Mouse (Mus musculus) heart, postnatal 14 days (tissue): ENCODE results near the gene Hprt. TPM values are rescaled to one million over a fixed set of nuclear protein-coding genes. Genes with fewer than 3 reads are reported as not detected.

Experiments used
- DNase-seq, 2 experiments: peaks; one replicate each; pipeline ENCODE4 v3.0.0; 2021 to 2022
- intact Hi-C: fragments of 180-260 bp; cut with DNase I; formaldehyde crosslinking; loops from one replicate; pipeline ENCODE4 v1.15.1; 2025
- total RNA-seq, 2 experiments: library from RNA; stranded (reverse); gene quantifications; 2 replicates each; pipeline ENCODE4 v1.2.3; 2021

Hprt gene
- total RNA-seq, 2 experiments from 2014 or later: 56.9 to 74.6 TPM

- no peak for DNase-seq
- intact Hi-C loops: no loop called here
Measured at GRCm38 (mm10) chrX:53038194-53038593, 50.3 kb downstream of the Hprt start.

- intact Hi-C loops: no loop called here
- no peak for DNase-seq
Measured at GRCm38 (mm10) chrX:53039651-53040050, 51.7 kb downstream of the Hprt start.

DNA sequence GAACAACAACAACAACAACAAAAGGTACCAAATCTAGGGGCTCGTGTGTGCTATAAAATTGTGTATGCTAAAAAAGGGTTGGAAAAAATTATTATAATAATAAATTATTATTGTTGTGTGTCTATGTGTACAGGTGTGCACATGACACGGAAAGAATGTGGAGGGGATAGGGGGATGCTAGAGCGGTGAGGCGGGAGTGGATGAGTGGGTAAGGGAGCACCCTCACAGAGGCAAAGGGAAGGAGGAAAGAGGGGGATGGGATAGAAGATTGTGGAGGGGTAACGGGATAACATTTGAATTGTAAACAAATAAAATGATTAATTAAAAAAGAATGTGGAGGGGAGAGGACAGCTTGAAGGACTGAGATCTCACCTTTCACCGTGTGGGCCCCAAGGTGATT is 52.2 kb downstream of the Hprt start:
- intact Hi-C loops: no loop called here
- no peak for DNase-seq

GRCm38 (mm10) chrX:53041006-53041405 is 53.1 kb downstream of the Hprt start:
- DNase-seq: no peak
- intact Hi-C loops: no loop called here

- intact Hi-C loops: no loop called here
- DNase-seq: peak; percentile 48 to 53
Measured at GRCm38 (mm10) chrX:53045187-53045903, 57.4 kb downstream of the Hprt start.

- no peak for DNase-seq
- intact Hi-C loops: no loop called here
Measured at GRCm38 (mm10) chrX:53046033-53046432, 58.1 kb downstream of the Hprt start.

DNA sequence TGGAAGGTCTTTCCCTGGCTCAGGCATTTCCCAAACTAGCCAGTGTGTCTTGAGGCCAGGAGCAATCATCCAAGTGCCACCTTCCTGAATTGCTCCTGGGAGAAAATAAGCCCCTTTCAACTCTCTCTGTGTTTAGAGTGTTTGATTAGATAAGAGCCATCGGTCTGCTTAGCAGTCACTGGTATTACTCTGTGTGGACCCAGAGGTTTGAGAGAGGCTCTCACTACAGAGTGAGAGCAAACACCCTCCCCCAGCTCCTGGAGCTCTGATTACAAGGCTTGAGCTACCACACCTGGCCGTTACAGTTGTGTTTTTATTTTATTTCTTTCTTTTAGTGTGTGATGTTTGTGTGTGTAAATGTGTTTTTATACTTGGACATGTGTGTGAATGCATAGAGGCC is 59.0 kb downstream of the Hprt start:
- no peak for DNase-seq
- intact Hi-C loops: no loop called here

DNA sequence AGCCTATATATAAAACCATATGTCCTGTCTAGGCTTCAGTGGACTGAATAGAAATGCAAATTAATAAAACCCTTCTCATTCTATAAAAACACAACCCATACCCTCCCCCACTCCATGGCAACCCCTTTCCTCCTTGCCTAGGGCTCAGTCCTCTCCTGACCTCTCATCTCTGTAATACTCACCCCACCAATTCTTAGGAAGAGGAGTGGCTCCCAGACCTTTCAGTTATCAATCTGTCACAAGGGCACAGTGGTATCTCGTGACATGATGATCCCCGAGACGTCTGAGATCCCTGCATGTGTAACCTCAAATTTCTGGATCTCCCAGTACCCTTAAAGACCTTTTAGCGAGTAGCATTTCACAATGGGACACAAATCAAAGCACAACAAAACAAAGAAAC is 61.3 kb downstream of the Hprt start:
- intact Hi-C loops: no loop called here
- DNase-seq: no peak

DNA sequence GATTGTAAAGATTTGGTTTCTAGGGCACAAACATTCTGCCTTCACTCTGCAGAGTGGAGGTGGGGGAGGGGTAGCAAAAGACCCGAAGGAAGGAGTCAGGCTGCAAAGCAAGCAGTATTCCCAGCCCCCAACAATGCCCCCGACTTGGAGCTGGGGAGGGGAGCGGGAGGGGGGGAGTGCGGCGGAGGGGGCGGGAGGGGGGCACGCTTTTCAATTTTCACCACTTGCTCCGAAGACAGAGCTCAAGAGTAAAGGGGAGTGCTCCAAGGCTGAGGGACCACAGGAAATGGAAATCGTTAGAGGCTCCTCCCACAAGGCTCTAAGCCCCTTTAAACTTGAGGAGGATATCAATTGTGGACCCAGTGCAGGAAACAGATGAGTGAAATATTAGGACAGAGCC is 62.4 kb downstream of the Hprt start:
- no peak for DNase-seq
- intact Hi-C loops: no loop called here

- DNase-seq: peak; percentile 32 to 63
- intact Hi-C loops: no loop called here
Measured at GRCm38 (mm10) chrX:53052652-53053500, 64.9 kb downstream of the Hprt start.

- intact Hi-C loops: no loop called here
- DNase-seq: no peak
Measured at GRCm38 (mm10) chrX:53053885-53054284, 65.9 kb downstream of the Hprt start.

- peak in 1 of 2 experiments; percentile 22 for DNase-seq
- intact Hi-C loops: loop anchor here (5.0 kb wide), 3 partner anchors 33 to 157 kb away; no protein-coding TSS in a partner anchor
Measured at GRCm38 (mm10) chrX:53055771-53056170, 67.8 kb downstream of the Hprt start.

DNA sequence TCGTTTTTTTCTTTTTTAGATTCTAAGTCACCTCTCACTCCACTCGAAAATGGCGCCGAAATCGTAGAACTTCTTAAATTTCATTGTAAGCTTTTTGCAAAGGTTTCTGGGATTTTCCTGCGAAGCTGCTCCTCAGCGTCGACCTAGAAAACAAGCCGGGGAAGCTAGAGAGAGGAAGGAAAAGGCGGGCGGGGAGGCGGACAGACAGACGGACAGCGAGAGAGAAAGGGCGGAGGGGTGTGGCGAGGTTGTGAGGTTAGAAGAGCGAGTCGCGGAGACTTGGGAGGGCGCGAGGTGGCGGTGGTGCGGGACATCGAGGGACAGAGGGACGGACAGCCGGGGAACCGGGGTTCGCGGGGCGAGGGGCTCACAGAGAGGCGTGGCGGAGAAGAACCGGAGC is 68.7 kb downstream of the Hprt start:
- peak; percentile 54 to 55 for DNase-seq
- intact Hi-C loops: loop anchor here (5.0 kb wide), 3 partner anchors 34 to 156 kb away; no protein-coding TSS in a partner anchor

DNA sequence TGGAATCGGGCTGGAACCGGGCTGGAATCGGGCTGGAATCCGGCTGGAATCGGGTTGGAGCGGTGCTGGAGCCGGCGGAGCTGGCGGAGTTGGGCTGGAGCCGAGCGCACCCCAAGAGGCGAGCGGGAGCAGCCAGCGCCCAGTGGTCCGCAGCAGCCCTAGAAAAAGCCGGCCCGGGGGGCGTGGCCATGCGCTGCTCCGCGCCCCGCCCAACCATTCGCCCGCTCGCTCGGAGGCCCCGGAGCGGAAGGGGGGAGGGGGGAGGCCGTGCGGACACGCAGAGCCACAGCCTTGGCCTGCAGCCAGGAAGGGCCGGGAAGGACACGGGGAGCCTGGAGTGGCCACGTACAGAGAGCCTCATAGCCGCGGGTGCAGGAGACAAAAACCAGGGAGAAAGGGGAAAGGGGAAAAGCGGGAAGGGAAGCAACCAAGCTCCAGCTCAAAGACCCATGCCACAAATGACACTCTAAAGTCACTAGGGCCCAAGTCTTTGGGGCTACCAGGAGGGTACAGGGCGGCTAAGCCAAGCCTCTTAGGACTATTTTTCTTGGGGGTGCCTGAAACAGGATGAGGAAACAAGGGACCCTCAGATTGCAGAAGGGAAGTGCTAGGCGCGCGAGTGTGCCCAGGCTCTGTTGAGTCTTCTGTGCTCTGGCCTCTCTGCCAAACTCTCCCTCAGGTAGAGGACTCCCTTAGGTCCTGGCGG is 69.3 kb downstream of the Hprt start:
- intact Hi-C loops: loop anchor here (5.0 kb wide), 3 partner anchors 35 to 155 kb away; no protein-coding TSS in a partner anchor

DNA sequence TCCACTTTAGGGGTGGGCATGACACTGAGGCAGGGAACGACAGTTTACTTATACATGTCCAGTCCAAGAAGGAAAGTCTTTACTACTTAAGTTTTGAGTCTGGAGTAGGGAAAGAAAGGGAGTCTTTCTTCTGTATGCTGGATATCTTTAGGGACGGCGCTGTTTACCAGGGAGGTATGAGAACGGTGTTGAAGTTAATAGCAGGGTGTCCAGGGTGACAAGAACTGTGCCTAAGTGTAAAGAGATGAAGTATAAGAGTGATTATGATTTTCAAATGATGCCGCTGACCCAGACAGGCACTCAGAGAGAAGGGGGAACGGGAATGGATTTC is 69.8 kb downstream of the Hprt start:
- no peak for DNase-seq
- intact Hi-C loops: loop anchor here (2.0 to 5.0 kb wide), 4 partner anchors 35 to 175 kb away; no protein-coding TSS in a partner anchor

More for the DNA sequence above, 69.3 kb downstream of the Hprt start:
- DNase-seq: peak; percentile 96 to 97

DNA sequence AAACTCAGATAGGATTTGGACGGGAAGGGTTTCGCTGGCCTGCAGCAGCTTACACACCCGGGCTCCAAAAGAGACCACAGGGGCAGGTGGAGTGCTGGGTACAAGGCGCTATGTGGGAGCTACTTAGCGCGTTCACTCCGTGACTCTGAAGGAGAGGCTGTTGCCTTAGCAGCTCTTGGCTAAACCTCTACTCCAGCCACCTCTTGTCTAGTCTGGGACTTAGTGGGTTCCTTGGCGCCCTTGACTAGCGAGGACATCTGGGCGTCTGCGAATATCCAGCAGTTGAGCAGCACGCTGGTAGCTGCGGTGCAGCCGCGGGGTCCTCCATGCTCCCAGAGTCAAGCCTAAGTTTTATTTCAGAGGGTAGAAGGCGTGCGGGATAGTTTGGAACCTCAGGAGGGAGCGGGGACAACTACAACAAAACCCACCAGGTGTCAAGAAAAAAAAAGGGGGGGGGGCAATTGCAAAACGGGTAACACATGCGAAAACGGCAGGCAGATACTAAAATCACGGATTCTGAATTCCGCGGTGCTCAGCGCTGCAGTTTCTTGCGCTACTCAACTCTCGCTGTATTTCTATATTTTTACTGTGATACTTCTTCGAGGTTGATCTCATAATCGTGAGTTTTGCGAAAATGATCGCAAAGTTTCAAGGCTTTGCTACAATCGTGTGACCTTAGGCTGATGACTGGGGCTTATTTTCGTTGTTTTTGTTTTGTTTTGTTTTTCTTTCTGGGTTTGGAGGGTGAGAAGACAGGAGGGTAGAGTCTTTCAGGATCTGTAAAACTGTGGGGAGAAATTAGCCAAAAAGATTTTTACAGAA is 70.7 kb downstream of the Hprt start:
- intact Hi-C loops: loop anchor here (2.0 to 5.0 kb wide), 4 partner anchors 36 to 174 kb away; no protein-coding TSS in a partner anchor
- DNase-seq: peak in 1 of 2 experiments; percentile 35

DNA sequence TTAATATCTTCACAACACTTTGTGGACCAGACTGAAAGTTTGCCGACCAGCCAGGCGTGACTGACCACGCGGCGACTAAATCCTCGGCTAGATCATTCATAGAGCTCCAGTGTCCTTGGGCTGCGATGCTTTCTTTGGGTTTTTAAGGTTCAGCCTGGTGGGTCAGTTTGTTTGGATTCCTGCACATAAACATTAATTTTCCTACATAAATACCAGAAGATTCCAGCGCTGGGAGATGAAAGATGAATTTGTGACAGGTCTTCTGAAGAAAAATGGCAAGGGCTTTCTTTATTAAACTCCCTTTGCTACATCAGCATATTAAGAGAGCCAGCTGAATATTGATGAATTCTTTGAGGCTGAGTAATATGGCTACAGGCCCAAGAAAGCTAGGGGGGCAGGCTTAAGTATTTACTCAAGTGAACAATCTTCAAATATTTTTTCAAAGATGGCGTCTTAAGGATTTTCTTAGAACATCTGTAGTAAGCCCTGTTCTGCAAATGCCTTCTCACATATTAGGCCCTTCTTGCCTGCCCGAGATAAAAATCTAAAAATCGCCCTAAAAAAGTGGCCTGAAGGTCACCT is 71.6 kb downstream of the Hprt start:
- intact Hi-C loops: loop anchor here (2.0 to 5.0 kb wide), 4 partner anchors 37 to 173 kb away; no protein-coding TSS in a partner anchor
- DNase-seq: peak in 1 of 2 experiments; percentile 14

- DNase-seq: no peak
- intact Hi-C loops: no loop called here
Measured at GRCm38 (mm10) chrX:53064406-53064805, 76.5 kb downstream of the Hprt start.
